Mouse (Mus musculus) liver (tissue): ENCODE results near the gene Tle4.

Source experiments
- DNase-seq: peaks from one replicate; pipeline ENCODE4 v3.0.0-alpha.2; 2020; ENCODE audit warnings: mixed read lengths

The Tle4 gene

DNA sequence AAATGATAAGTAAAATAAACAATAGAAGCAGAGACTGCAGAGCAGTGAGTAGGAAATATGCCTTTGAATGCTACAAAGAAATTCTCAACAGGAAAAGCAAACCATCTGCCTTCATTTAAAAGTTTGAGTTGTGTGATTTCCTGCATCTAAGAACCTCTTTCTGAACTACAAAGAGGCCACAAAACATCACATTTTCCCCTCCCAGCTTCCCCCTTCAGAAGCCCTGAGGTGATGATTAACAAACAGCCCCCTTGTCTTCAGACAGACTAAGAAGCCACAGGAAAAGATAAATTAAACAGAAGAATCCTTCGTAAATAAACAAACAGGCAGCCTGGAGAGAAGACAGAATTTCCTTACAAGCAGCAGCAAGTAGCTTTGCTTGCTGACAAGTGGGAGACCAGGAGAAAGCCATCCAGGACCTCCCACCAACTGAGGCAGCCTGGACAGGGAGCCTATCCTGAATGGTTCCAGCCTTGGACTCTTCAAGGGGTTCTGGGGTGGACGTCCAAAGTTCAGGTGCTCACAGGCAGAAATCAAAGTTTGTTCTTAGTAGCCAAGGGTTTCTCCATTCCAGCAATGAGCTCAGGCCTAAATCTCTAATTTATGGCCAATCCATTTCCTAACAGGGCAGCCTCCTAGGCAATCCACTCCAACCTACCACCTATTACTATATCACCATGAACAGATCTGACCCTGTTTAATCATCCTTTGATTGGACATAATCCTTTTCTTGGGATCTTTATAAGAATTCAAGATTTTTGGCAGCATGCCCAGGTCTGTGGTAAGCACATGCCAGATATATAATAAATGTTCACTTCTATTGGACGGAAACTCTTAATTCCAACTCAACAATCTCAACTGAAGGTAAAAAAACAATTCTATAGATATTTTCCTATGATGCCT lies 9.4 kb downstream of the Tle4 start:
- no peak for DNase-seq

- peak; percentile 18 for DNase-seq
Observed at GRCm38 (mm10) chr19:14586171-14586570, 11.7 kb downstream of the Tle4 start.

- DNase-seq = no peak
Observed at GRCm38 (mm10) chr19:14585731-14586130, 12.1 kb downstream of the Tle4 start.

GRCm38 (mm10) chr19:14585235-14585634 lies 12.6 kb downstream of the Tle4 start:
- no peak for DNase-seq

DNA sequence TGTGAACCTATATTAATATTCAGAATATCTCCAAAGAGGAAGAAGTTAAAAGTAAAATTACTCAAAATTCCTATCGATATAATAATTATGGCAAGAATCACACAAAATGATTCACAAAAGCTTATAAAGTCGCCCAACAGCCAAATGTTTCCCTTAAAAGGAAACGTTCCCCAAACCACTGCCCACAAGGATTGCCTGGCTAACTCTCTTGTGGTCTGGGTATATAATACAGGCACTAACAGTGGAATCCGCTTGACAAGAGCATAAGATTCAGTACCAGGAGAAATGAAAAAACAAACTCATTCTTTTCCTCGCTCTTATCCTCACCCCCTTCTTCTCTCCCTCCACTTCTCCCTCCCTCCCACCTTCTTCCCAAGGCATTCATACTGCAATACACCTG lies 19.2 kb downstream of the Tle4 start:
- DNase-seq = no peak

GRCm38 (mm10) chr19:14578016-14578415 lies 19.8 kb downstream of the Tle4 start:
- DNase-seq = no peak

- no peak for DNase-seq
Observed at GRCm38 (mm10) chr19:14576311-14576710, 21.5 kb downstream of the Tle4 start.

DNA sequence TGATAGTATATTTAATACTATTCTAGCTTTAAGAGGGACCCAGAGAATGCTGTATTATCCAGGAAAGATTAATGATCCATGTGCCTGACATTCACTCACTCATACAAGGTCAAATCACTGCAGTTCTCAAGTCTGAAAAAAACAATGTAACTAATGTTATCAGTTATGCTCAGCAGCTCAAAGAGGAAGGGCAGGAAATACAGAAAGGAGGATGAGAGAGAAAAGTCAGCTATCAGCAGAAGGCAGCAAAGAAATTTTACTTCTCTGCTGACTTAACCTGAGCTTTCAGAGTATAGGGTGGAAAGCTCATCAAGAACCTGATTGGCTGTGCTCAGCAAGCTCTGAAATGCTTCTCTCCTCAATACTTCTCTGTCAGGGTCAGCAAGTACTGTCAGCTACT lies 29.0 kb downstream of the Tle4 start:
- DNase-seq = no peak

DNA sequence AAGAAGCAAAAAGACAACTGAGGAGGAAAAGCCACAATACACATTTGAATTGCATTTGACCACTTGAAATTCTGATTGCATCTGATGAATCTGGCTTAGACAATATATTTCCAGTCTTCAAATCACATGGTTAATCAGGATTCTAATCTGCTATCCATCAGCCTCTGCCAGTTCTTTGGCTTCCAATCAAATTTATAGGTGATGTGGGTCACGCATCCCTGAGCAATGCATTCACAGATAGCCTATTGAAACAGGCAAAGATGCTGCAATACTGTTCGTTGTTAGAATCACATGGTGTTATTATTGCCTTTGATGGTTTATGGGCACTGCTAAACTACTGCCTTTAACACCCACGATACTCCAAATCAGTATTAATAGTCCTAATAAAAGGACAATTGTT lies 30.8 kb downstream of the Tle4 start:
- no peak for DNase-seq

DNA sequence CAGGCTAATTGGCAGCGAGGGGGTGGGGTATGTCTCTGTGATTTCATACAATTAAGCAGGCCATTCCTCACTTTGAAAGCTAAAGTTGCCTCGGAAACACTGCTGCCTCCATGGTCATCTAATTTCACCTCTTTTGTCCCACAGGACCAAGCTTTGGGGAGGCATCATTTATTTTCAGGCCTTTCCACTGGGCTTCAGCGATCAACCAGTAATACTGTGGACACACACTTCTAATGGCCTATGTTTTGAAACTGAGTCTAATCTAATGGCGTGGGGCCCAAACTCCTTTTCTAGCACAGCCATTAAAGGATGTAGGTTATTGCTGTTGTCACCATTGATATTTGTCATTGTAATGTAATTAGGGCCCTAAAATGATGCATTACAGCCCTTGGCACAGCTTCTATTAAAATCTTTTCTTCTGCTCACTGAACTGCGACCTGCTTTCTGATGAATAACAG lies 31.3 kb downstream of the Tle4 start:
- DNase-seq = no peak

GRCm38 (mm10) chr19:14565424-14566069 lies 32.3 kb downstream of the Tle4 start:
- no peak for DNase-seq

- DNase-seq = no peak
Observed at GRCm38 (mm10) chr19:14563273-14563959, 34.4 kb downstream of the Tle4 start.

GRCm38 (mm10) chr19:14547871-14548270 lies 50.0 kb downstream of the Tle4 start:
- DNase-seq = no peak

DNA sequence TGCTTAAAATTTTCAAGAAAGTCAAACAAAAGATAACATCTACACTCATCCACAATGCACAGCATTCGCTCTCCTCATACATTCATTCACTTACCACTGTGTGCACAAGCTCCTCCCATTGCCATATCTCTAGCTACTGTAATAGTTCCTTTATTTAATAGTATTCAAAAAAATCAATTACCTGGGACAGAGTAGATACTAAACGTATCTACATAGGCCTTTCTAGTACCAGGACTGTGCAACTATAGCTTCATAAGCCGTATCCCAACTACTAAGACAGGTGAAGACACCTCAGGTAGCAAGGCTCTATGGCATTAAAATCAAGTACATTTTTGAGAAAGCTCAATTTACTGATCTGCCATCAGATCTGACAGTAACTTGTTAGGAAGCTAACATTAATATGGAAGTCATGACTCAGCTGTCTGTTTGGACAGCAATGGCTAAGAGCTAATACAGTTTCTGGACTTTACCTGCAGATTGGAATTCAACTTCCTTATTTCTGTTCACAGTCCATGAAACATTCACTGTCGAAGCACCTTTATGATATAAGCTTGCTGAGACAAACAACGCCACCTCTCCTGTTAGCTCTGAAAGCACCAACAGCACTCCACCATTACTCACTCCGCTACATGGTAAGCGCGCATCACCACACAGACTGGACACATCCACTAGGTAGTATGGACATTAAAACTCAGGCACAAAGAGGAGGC lies 50.6 kb downstream of the Tle4 start:
- no peak for DNase-seq

DNA sequence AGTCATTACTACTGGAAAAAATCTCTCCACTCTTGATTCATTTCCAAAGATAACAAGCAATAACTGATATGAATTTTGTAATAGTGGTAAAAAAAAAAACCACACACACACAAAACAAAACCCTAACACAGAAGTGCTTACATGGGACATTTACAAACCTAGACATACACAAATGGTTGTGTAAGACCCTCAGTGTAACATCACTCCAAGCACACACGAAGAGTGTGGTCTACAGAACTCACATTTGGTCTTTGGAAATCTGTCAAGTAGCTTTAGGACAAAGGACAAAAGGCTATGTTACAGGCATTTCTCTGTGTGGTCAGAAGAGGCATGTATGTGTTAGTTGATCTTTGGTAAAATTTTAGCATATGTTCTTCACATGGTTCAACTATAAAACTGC lies 52.4 kb downstream of the Tle4 start:
- DNase-seq = no peak

- DNase-seq = no peak
Observed at GRCm38 (mm10) chr19:14543305-14543704, 54.5 kb downstream of the Tle4 start.

DNA sequence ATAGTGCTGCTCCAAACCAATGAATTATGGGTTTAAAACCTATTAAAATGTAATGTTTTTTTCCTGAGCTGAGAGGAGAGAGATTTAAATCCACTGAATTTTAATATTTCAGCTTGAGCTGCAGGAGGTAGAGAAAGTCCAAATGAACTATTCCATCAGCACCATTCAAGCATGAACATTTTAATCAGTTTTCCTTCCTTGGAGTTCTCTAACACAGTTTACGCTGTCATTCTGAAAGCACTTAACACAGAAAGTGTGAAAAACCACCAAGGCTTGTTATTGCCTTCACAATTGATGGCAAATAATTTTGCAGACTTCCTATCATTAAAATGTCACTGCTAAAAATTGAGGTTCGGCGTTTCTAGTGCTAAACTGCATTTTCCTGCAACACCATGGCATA lies 57.2 kb downstream of the Tle4 start:
- DNase-seq = no peak

DNA sequence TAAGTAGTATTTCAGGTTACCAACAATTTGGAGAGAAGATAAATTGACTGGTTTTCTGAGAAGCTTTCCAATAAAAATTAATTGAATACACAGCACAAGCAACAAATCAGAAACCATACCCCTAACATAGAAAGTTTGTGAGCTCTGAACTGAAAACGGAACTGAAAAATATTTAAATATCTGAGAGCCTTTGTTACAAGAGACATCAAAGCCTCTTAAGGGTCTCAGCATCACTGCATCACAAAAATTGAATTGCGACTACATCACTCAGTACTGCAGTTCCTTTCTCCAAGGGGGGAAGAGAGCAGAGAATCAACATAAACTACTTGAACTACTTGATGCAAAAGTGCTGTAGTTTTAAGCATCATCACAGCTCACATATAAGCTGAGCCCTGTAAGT lies 61.2 kb downstream of the Tle4 start:
- no peak for DNase-seq

DNA sequence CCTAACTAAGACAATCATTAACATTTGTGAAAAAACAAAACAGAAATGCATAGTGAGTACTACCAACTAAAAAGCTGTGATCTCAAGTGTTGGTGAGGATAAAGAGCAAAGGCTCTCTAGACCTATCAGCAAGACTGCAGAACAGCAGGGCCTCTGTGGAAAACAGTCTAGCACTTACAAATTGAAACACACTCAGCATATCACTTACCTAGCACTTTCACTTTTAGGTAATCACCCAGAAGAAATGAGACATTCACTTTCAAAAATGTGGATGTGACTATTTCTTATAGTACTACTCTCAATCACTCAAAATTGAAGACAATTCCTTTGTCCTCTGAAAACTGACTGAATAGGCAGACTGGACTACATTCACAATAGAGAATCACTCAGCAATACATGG lies 63.4 kb downstream of the Tle4 start:
- no peak for DNase-seq

GRCm38 (mm10) chr19:14532861-14533260 lies 65.0 kb downstream of the Tle4 start:
- DNase-seq = no peak

DNA sequence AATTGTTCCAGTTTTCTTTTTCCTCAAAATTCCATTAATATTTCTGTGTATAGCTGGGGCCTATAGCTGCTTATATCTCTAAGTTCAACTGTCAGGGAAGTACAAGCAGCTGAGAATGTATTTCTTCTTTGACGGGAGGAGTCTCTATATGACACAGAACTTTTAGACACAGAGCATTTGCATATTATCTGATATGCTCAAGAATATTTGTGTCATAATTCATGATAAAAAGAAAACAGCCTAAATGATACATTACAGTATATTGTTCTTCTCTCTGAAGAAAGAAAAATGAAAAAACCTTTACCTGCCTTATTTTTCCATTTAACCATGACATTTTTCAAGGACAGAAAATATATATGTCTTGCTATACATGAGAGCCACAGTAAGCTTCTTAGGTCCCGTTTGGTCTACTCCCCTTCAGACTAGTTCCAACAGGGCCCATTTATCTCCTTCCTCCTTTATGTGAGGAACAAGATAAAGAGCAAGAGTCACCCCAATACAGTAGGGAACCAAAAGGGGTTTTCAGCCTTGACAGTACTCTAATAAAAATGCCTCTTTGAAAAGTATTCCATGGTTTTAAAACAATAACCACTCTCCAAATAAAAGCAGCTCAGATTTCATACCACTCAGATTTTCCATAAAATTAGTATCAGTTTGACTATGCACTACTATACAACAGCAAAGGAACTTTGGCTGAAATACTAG lies 77.6 kb downstream of the Tle4 start:
- DNase-seq = no peak

GRCm38 (mm10) chr19:14519186-14519585 lies 78.7 kb downstream of the Tle4 start:
- DNase-seq = no peak
